Mouse (Mus musculus): ENCODE data around the gene Ankrd2. TPM values are rescaled to one million over a fixed set of nuclear protein-coding genes. Genes with fewer than 3 reads are reported as not detected.
"Not testable (repeated sequence)": the region's sequence is repeated elsewhere in the genome, so short reads cannot be mapped to it uniquely, and the experiment has no call there.

Ankrd2 gene
- polyA plus RNA-seq, 1 experiment from 2014 or later, result 0.22 TPM

GRCm38 (mm10) chr19:42069241-42069525 lies 33.4 kb downstream of the Ankrd2 start:
- DNase-seq (ENCODE audit: low spot score), result no peak
- WGBS, result 67% methylated on average over 6 of the region's 6 CpGs
- Histone ChIP-seq H3K36me3 (replicated peaks) (peaks cover 3% of the 10 kb centered on the region; the same call in 1 of the 2 replicates), H3K4me3 (no peak overlapping the region), H3K4me1 (no peaks in the 10 kb centered on the region), H3K27me3 (replicated peaks; ENCODE audit: low read depth, poor library complexity, severe bottlenecking) (no peaks in the 10 kb centered on the region), H3K9me3 (no peaks in the 10 kb centered on the region), H3K27ac (replicated peaks) (no peak overlapping the region)

- Histone ChIP-seq H3K27ac (replicated peaks) (no peak overlapping the region), H3K9me3 (no peaks in the 10 kb centered on the region), H3K36me3 (replicated peaks) (peaks cover 24% of the 10 kb centered on the region), H3K27me3 (replicated peaks; ENCODE audit: low read depth, poor library complexity, severe bottlenecking) (no peaks in the 10 kb centered on the region), H3K4me3 (no peak overlapping the region), H3K4me1 (no peaks in the 10 kb centered on the region)
- DNase-seq (ENCODE audit: low spot score), result no peak
- 78% methylated on average over 7 of the region's 7 CpGs for WGBS
These were observed 35.4 kb downstream of the Ankrd2 start for GRCm38 (mm10) chr19:42071221-42071620.

GRCm38 (mm10) chr19:42071886-42072608 lies 36.2 kb downstream of the Ankrd2 start:
- WGBS, result 86% methylated on average over 15 of the region's 15 CpGs
- DNase-seq (ENCODE audit: low spot score), result no peak

GRCm38 (mm10) chr19:42072802-42073201 lies 37.0 kb downstream of the Ankrd2 start:
- Histone ChIP-seq H3K27me3 (replicated peaks; ENCODE audit: low read depth, poor library complexity, severe bottlenecking) (no peaks in the 10 kb centered on the region), H3K4me1 (no peaks in the 10 kb centered on the region), H3K36me3 (replicated peaks) (peaks cover 36% of the 10 kb centered on the region), H3K9me3 (no peaks in the 10 kb centered on the region), H3K4me3 (no peak overlapping the region), H3K27ac (replicated peaks) (no peak overlapping the region)
- 84% methylated on average over 7 of the region's 7 CpGs for WGBS
- DNase-seq (ENCODE audit: low spot score), result no peak

More at GRCm38 (mm10) chr19:42071886-42072608, 36.2 kb downstream of the Ankrd2 start:
- Histone ChIP-seq H3K4me1 (no peaks in the 10 kb centered on the region), H3K27ac (replicated peaks) (no peak overlapping the region), H3K36me3 (replicated peaks) (peaks cover 29% of the 10 kb centered on the region), H3K27me3 (replicated peaks; ENCODE audit: low read depth, poor library complexity, severe bottlenecking) (no peaks in the 10 kb centered on the region), H3K4me3 (no peak overlapping the region), H3K9me3 (no peaks in the 10 kb centered on the region)

GRCm38 (mm10) chr19:42075051-42075450 lies 39.3 kb downstream of the Ankrd2 start:
- no peak overlapping the region for H3K4me3 ChIP-seq
- H3K36me3 ChIP-seq (replicated peaks), result peaks cover 47% of the 10 kb centered on the region
- 91% methylated on average over 2 of the region's 2 CpGs for WGBS
- H3K4me1 ChIP-seq, result no peaks in the 10 kb centered on the region; the same call in 1 of the 2 replicates
- H3K27me3 ChIP-seq (replicated peaks; ENCODE audit: low read depth, poor library complexity, severe bottlenecking), result no peaks in the 10 kb centered on the region
- no peak for DNase-seq (ENCODE audit: low spot score)
- H3K27ac ChIP-seq (replicated peaks), result no peak overlapping the region
- H3K9me3 ChIP-seq, result no peaks in the 10 kb centered on the region

GRCm38 (mm10) chr19:42075992-42076391 lies 40.2 kb downstream of the Ankrd2 start:
- Histone ChIP-seq H3K9me3 (no peaks in the 10 kb centered on the region), H3K4me3 (no peak overlapping the region), H3K36me3 (replicated peaks) (peaks cover 47% of the 10 kb centered on the region), H3K27ac (replicated peaks) (no peak overlapping the region), H3K27me3 (replicated peaks; ENCODE audit: low read depth, poor library complexity, severe bottlenecking) (no peaks in the 10 kb centered on the region), H3K4me1 (no peaks in the 10 kb centered on the region; the same call in 1 of the 2 replicates)
- WGBS, result 91% methylated on average over 16 of the region's 16 CpGs
- no peak for DNase-seq (ENCODE audit: low spot score)

GRCm38 (mm10) chr19:42078566-42078965 lies 42.8 kb downstream of the Ankrd2 start:
- no peaks in the 10 kb centered on the region; the same call in 1 of the 2 replicates for H3K4me1 ChIP-seq
- 95% methylated on average over 8 of the region's 8 CpGs for WGBS
- H3K4me3 ChIP-seq, result no peak overlapping the region
- no peak for DNase-seq (ENCODE audit: low spot score)
- H3K27me3 ChIP-seq (replicated peaks; ENCODE audit: low read depth, poor library complexity, severe bottlenecking), result no peaks in the 10 kb centered on the region
- H3K9me3 ChIP-seq, result no peaks in the 10 kb centered on the region
- no peak overlapping the region for H3K27ac ChIP-seq (replicated peaks)
- H3K36me3 ChIP-seq (replicated peaks), result peaks cover 47% of the 10 kb centered on the region

GRCm38 (mm10) chr19:42079006-42079405 lies 43.2 kb downstream of the Ankrd2 start:
- 96% methylated on average over 12 of the region's 12 CpGs for WGBS

GRCm38 (mm10) chr19:42079950-42080349 lies 44.1 kb downstream of the Ankrd2 start:
- no peak overlapping the region for H3K27ac ChIP-seq (replicated peaks)
- no peak for DNase-seq (ENCODE audit: low spot score)
- WGBS, result 79% methylated on average over 5 of the region's 5 CpGs

More at GRCm38 (mm10) chr19:42079006-42079405, 43.2 kb downstream of the Ankrd2 start:
- no peaks in the 10 kb centered on the region for H3K27me3 ChIP-seq (replicated peaks; ENCODE audit: low read depth, poor library complexity, severe bottlenecking)
- no peak for DNase-seq (ENCODE audit: low spot score)
- no peaks in the 10 kb centered on the region for H3K9me3 ChIP-seq
- H3K27ac ChIP-seq (replicated peaks), result no peak overlapping the region
- no peaks in the 10 kb centered on the region; the same call in 1 of the 2 replicates for H3K4me1 ChIP-seq
- no peak overlapping the region for H3K4me3 ChIP-seq
- peaks cover 46% of the 10 kb centered on the region for H3K36me3 ChIP-seq (replicated peaks)

GRCm38 (mm10) chr19:42080469-42080868 lies 44.7 kb downstream of the Ankrd2 start:
- 89% methylated on average over 11 of the region's 11 CpGs for WGBS
- no peak overlapping the region for H3K27ac ChIP-seq (replicated peaks)
- H3K4me1 ChIP-seq, result peaks cover 1% of the 10 kb centered on the region
- H3K27me3 ChIP-seq (replicated peaks; ENCODE audit: low read depth, poor library complexity, severe bottlenecking), result no peaks in the 10 kb centered on the region
- no peaks in the 10 kb centered on the region for H3K9me3 ChIP-seq
- DNase-seq (ENCODE audit: low spot score), result no peak
- H3K4me3 ChIP-seq, result no peak overlapping the region
- peaks cover 31% of the 10 kb centered on the region for H3K36me3 ChIP-seq (replicated peaks)

More at GRCm38 (mm10) chr19:42079950-42080349, 44.1 kb downstream of the Ankrd2 start:
- H3K9me3 ChIP-seq, result no peaks in the 10 kb centered on the region
- no peak overlapping the region for H3K4me3 ChIP-seq
- H3K27me3 ChIP-seq (replicated peaks; ENCODE audit: low read depth, poor library complexity, severe bottlenecking), result no peaks in the 10 kb centered on the region
- H3K4me1 ChIP-seq, result no peaks in the 10 kb centered on the region; the same call in 1 of the 2 replicates
- peaks cover 36% of the 10 kb centered on the region for H3K36me3 ChIP-seq (replicated peaks)

- H3K27ac ChIP-seq (replicated peaks); H3K27me3 ChIP-seq (replicated peaks; ENCODE audit: low read depth, poor library complexity, severe bottlenecking); H3K4me3 ChIP-seq; H3K9me3 ChIP-seq; H3K4me1 ChIP-seq; DNase-seq (ENCODE audit: low spot score): not testable (repeated sequence)
- H3K36me3 ChIP-seq (replicated peaks), result peaks cover 20% of the 10 kb centered on the region
- 95% methylated on average over 5 of the region's 5 CpGs for WGBS
These were observed 45.8 kb downstream of the Ankrd2 start for GRCm38 (mm10) chr19:42081613-42082012.

- no peaks in the 10 kb centered on the region for H3K36me3 ChIP-seq (replicated peaks)
- no peaks in the 10 kb centered on the region for H3K9me3 ChIP-seq
- H3K27me3 ChIP-seq (replicated peaks; ENCODE audit: low read depth, poor library complexity, severe bottlenecking), result no peaks in the 10 kb centered on the region
- peak; percentile 18 for DNase-seq (ENCODE audit: low spot score)
- WGBS, result 8% methylated on average over 10 of the region's 10 CpGs
- peak overlapping the region; percentile 87 for H3K4me3 ChIP-seq
- peaks cover 23% of the 10 kb centered on the region for H3K4me1 ChIP-seq
- peak overlapping the region; percentile 90 for H3K27ac ChIP-seq (replicated peaks)
These were observed 49.9 kb downstream of the Ankrd2 start for GRCm38 (mm10) chr19:42085690-42086089.

GRCm38 (mm10) chr19:42086166-42086565 lies 50.4 kb downstream of the Ankrd2 start, which contains the start of gene Morn4:
TSS of gene Morn4 (minus strand) at chr19:42086357.
- Histone ChIP-seq H3K27me3 (replicated peaks; ENCODE audit: low read depth, poor library complexity, severe bottlenecking) (no peaks in the 10 kb centered on the region), H3K9me3 (no peaks in the 10 kb centered on the region), H3K4me3 (peak within 1 kb of the TSS; percentile 87), H3K36me3 (replicated peaks) (no peaks in the 10 kb centered on the region), H3K27ac (replicated peaks) (peak within 1 kb of the TSS; percentile 90), H3K4me1 (peaks cover 28% of the 10 kb centered on the region)
- 0% methylated on average over 21 of the region's 21 CpGs for WGBS
- DNase-seq (ENCODE audit: low spot score), result peak; percentile 96

All from embryonic facial prominence, embryonic 10.5 days (tissue).